Mouse (Mus musculus) leukemia stem cell, adult 10-12 weeks (primary cell): ENCODE measurements around the gene Dnah9. TPM values are rescaled to one million over a fixed set of nuclear protein-coding genes. Genes with fewer than 3 reads are reported as not detected.

Experiments
- polyA plus RNA-seq: library from polyadenylated mRNA; stranded (reverse); fragments of >175 nt; gene quantifications from 2 replicates; pipeline ENCODE4 v1.2.3, GENCODE M21; 2012; ENCODE audit warnings: low replicate concordance

Gene Dnah9
- not detected in 2 replicates for polyA plus RNA-seq

GRCm38 (mm10) chr11:66167801-66168651 lies at the start of gene Dnah9:
Gene Dnah9 (minus strand): TSS chr11:66168551.

GRCm38 (mm10) chr11:65806909-65807504 lies 361.3 kb downstream of the Dnah9 start, which contains the start of gene Zkscan6:
Gene Zkscan6 (plus strand): TSS chr11:65807175.

GRCm38 (mm10) chr11:65788154-65788553 lies 380.2 kb downstream of the Dnah9 start, which contains the start of gene Map2k4:
Gene Map2k4 (minus strand): TSS chr11:65788297.

